Mouse (Mus musculus): Measurements from ENCODE around the gene Lmcd1. TPM values are rescaled to one million over a fixed set of nuclear protein-coding genes. Genes with fewer than 3 reads are reported as not detected.

Gene Lmcd1
- total and polyA plus RNA-seq, 3 experiments: not detected

GRCm38 (mm10) chr6:112319449-112319848, 45.9 kb downstream of the Lmcd1 start:
- H3K9me3 ChIP-seq (replicated peaks; ENCODE audit: insufficient read depth, low read length): no peaks in the 10 kb centered on the region

GRCm38 (mm10) chr6:112320679-112321078, 47.1 kb downstream of the Lmcd1 start:
- no peaks in the 10 kb centered on the region for H3K9me3 ChIP-seq (replicated peaks; ENCODE audit: insufficient read depth, low read length)
- DNase-seq (ENCODE audit: low read depth, low spot score): no peak

More at GRCm38 (mm10) chr6:112319449-112319848, 45.9 kb downstream of the Lmcd1 start:
- Histone ChIP-seq H3K27ac (ENCODE audit: control insufficient read depth, low read depth, low read length) (no peak overlapping the region), H3K79me2 (ENCODE audit: control insufficient read depth, insufficient read depth, low read length, poor library complexity) (no peaks in the 10 kb centered on the region), H3K4me1 (ENCODE audit: control insufficient read depth in 1 of 2, insufficient read depth in 2 of 2, low read length in 2 of 2) (no peaks in the 10 kb centered on the region), H3K27me3 (ENCODE audit: control insufficient read depth in 1 of 2, insufficient read depth in 2 of 2, low read length in 2 of 2) (no peaks in the 10 kb centered on the region), H3K4me3 (ENCODE audit: control insufficient read depth in 1 of 2, insufficient read depth in 1 of 2, low read depth in 2 of 2, low read length in 2 of 2) (no peak overlapping the region), H3K9ac (ENCODE audit: control insufficient read depth, low read depth, low read length, poor library complexity, severe bottlenecking) (no peak overlapping the region), H3K36me3 (ENCODE audit: control insufficient read depth in 1 of 2, insufficient read depth in 2 of 2, low read length in 2 of 2) (no peaks in the 10 kb centered on the region)
- TF ChIP-seq CHD2 (IDR thresholded peaks at IDR 0.05; ENCODE audit: low read length) (no peak), RAD21 (IDR thresholded peaks at IDR 0.05; ENCODE audit: low read depth, low read length) (no peak), ETS1 (IDR thresholded peaks at IDR 0.05; ENCODE audit: low read depth, low read length) (no peak), POLR2AphosphoS2 (IDR thresholded peaks at IDR 0.05; ENCODE audit: low read length) (no peak), ZC3H11A (IDR thresholded peaks at IDR 0.05; ENCODE audit: low read depth, low read length) (no peak), MAX (IDR thresholded peaks at IDR 0.05; ENCODE audit: low read length) (no peak), BHLHE40 (IDR thresholded peaks at IDR 0.05; ENCODE audit: borderline replicate concordance, low read depth, low read length) (no peak), MAFK (IDR thresholded peaks at IDR 0.05; ENCODE audit: borderline replicate concordance, low read depth, low read length) (no peak), CHD1 (IDR thresholded peaks at IDR 0.05; ENCODE audit: low read depth, low read length) (no peak), KAT2A (conservative IDR thresholded peaks at IDR 0.05; ENCODE audit: low read depth, low read length) (no peak), USF2 (IDR thresholded peaks at IDR 0.05; ENCODE audit: borderline replicate concordance in 1 of 2, insufficient read depth in 1 of 2, low read depth in 1 of 2, low read length in 2 of 2) (no peak), MXI1 (IDR thresholded peaks at IDR 0.05; ENCODE audit: low read depth, low read length) (no peak), ZMIZ1 (IDR thresholded peaks at IDR 0.05; ENCODE audit: low read depth, low read length) (no peak), POLR2A (IDR thresholded peaks at IDR 0.05; ENCODE audit: control insufficient read depth in 1 of 2, insufficient read depth in 1 of 2, low read depth in 1 of 2, low read length in 2 of 2, poor library complexity in 1 of 2) (no peak), JUND (IDR thresholded peaks at IDR 0.05; ENCODE audit: low read depth, low read length) (no peak), NRF1 (IDR thresholded peaks at IDR 0.05; ENCODE audit: insufficient read depth, low read depth, low read length, poor library complexity, severe bottlenecking) (no peak), USF1 (IDR thresholded peaks at IDR 0.05; ENCODE audit: low read depth, low read length) (no peak), HCFC1 (IDR thresholded peaks at IDR 0.05; ENCODE audit: low read depth, low read length) (no peak), MYC (IDR thresholded peaks at IDR 0.05; ENCODE audit: low read depth, low read length) (no peak), ELF1 (IDR thresholded peaks at IDR 0.05; ENCODE audit: low read depth, low read length) (no peak)
- no peak for DNase-seq (ENCODE audit: low read depth, low spot score)

More at GRCm38 (mm10) chr6:112320679-112321078, 47.1 kb downstream of the Lmcd1 start:
- Histone ChIP-seq H3K4me1 (ENCODE audit: control insufficient read depth in 1 of 2, insufficient read depth in 2 of 2, low read length in 2 of 2) (no peaks in the 10 kb centered on the region), H3K27me3 (ENCODE audit: control insufficient read depth in 1 of 2, insufficient read depth in 2 of 2, low read length in 2 of 2) (no peaks in the 10 kb centered on the region), H3K9ac (ENCODE audit: control insufficient read depth, low read depth, low read length, poor library complexity, severe bottlenecking) (no peak overlapping the region), H3K4me3 (ENCODE audit: control insufficient read depth in 1 of 2, insufficient read depth in 1 of 2, low read depth in 2 of 2, low read length in 2 of 2) (no peak overlapping the region), H3K79me2 (ENCODE audit: control insufficient read depth, insufficient read depth, low read length, poor library complexity) (no peaks in the 10 kb centered on the region), H3K36me3 (ENCODE audit: control insufficient read depth in 1 of 2, insufficient read depth in 2 of 2, low read length in 2 of 2) (no peaks in the 10 kb centered on the region), H3K27ac (ENCODE audit: control insufficient read depth, low read depth, low read length) (no peak overlapping the region)
- TF ChIP-seq POLR2AphosphoS2 (IDR thresholded peaks at IDR 0.05; ENCODE audit: low read length) (no peak), E2F4 (IDR thresholded peaks at IDR 0.05; ENCODE audit: borderline replicate concordance, low read depth, low read length) (no peak), GATA1 (IDR thresholded peaks at IDR 0.05; ENCODE audit: low read depth, low read length) (no peak), UBTF (IDR thresholded peaks at IDR 0.05; ENCODE audit: borderline replicate concordance, insufficient read depth, low read depth, low read length) (no peak), RCOR1 (IDR thresholded peaks at IDR 0.05; ENCODE audit: low read depth, low read length) (no peak), MEF2A (IDR thresholded peaks at IDR 0.05; ENCODE audit: extremely low read depth, insufficient replicate concordance, low read depth, low read length, poor library complexity, severe bottlenecking) (no peak), CHD2 (IDR thresholded peaks at IDR 0.05; ENCODE audit: low read length) (no peak), CHD1 (IDR thresholded peaks at IDR 0.05; ENCODE audit: low read depth, low read length) (no peak), CTCF (IDR thresholded peaks at IDR 0.05 in 2 of 3, conservative IDR thresholded peaks at IDR 0.05 in 1 of 3; ENCODE audit: control insufficient read depth in 1 of 3, insufficient read depth in 1 of 3, low read depth in 2 of 3, low read length in 3 of 3, poor library complexity in 1 of 3, severe bottlenecking in 1 of 3) (no peak), EP300 (IDR thresholded peaks at IDR 0.05; ENCODE audit: low read depth in 1 of 2, low read length in 2 of 2) (no peak), MAFK (IDR thresholded peaks at IDR 0.05; ENCODE audit: borderline replicate concordance, low read depth, low read length) (no peak), NRF1 (IDR thresholded peaks at IDR 0.05; ENCODE audit: insufficient read depth, low read depth, low read length, poor library complexity, severe bottlenecking) (no peak), SIN3A (IDR thresholded peaks at IDR 0.05; ENCODE audit: low read length) (no peak), USF2 (IDR thresholded peaks at IDR 0.05; ENCODE audit: borderline replicate concordance in 1 of 2, insufficient read depth in 1 of 2, low read depth in 1 of 2, low read length in 2 of 2) (no peak), BHLHE40 (IDR thresholded peaks at IDR 0.05; ENCODE audit: borderline replicate concordance, low read depth, low read length) (no peak), MAX (IDR thresholded peaks at IDR 0.05; ENCODE audit: low read length) (no peak)

Data from MEL (cell line).